Mouse (Mus musculus): ENCODE data around the gene Zfp341.

GRCm38 (mm10) chr2:154571266-154571665 lies 41.8 kb upstream of the Zfp341 start:
- TF ChIP-seq CTCF (IDR thresholded peaks at IDR 0.05; ENCODE audit: low read depth, low read length) = no peak
- TF ChIP-seq TAL1 (conservative IDR thresholded peaks at IDR 0.05; ENCODE audit: low read depth, low read length) = no peak
- no peak for TF ChIP-seq GATA1 (IDR thresholded peaks at IDR 0.05; ENCODE audit: borderline replicate concordance, low read length)

Measured in G1E (cell line).